Mouse (Mus musculus) urinary bladder, postnatal 25 days (tissue): ENCODE results near the gene Exoc3l2.
A peak's percentile ranks its signal among the peaks of the same experiment; 100 is the strongest.
"Not testable (repeated sequence)": the region's sequence is repeated elsewhere in the genome, so short reads cannot be mapped to it uniquely, and the experiment has no call there.

ENCODE experiments used
- DNase-seq: peaks from one replicate; pipeline ENCODE4 v3.0.0; 2022; ENCODE audit warnings: low spot score

Exoc3l2 gene

DNA sequence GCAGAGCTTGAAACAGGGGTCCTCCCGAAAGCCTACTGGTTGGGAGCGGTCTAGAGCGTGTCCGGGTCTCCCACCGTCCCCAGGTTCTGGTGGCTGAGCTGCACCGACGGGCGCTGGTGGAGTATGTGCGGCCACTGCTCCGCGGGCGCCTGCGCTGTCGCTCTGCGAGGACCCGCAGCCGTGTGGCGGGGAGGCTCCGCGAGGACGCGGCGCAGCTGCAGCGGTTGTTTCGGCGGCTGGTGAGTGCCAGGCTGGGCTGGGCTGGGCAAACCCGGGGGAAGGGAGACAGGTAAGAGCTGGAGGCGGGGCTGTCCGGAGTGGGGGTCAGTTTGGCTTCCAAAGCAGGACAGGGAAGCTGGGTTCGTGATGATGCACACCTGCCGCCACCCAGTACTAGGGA is 26.4 kb downstream of the Exoc3l2 start:
- no peak for DNase-seq

DNA sequence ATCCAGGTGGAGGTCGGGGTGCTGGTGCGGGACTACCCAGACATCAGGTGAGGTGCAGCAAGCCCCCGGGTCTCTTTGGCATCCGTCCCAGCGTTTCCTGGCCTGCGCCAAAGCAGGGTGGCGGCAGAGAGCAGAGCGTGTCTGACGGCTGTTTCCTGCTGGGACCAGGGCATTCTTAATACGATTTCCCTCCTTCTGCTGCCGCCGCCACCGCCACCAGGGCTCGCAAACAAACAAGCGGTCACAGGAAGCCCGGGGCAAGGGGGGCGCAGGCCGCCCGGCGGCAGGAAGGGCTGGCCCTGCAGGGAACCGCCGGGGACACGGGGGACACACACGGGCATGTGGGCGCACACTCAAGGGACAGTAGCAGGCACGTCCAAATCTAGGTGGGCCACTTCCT is 28.6 kb downstream of the Exoc3l2 start:
- DNase-seq, result no peak

DNA sequence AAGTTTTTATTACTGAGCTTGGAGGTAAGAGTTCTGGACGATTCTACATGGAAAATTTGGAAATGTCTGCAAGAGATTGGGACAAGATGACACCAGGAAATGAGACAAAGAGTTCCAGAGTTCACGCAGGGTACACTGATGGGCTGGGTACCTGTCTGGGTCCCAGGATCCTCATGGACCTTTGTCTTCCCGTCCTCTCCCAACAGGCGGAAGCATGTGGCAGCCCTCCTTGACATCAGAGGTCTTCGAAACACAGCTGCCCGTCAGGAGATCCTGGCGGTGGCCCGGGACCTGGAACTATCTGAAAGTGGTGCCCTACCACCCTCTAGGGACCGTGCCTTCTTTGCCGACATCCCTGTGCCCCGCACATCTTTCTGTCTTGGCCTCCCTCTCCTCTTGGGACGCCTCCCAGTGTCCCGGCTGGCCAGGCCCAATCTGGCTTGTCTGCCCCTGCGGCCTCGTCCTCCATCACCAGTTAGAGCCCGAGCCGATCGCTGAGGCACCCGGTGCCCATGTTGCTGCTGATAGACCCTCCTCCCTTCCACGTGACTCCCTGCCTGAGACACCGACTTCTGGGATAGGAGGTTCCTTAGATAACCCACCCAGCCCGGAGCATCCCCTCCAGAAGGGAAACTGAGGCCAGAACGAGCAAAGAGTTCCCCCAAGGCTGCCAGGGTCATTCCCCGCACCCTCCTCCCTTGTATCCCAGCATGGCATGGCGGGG is 31.8 kb downstream of the Exoc3l2 start:
- no peak for DNase-seq

DNA sequence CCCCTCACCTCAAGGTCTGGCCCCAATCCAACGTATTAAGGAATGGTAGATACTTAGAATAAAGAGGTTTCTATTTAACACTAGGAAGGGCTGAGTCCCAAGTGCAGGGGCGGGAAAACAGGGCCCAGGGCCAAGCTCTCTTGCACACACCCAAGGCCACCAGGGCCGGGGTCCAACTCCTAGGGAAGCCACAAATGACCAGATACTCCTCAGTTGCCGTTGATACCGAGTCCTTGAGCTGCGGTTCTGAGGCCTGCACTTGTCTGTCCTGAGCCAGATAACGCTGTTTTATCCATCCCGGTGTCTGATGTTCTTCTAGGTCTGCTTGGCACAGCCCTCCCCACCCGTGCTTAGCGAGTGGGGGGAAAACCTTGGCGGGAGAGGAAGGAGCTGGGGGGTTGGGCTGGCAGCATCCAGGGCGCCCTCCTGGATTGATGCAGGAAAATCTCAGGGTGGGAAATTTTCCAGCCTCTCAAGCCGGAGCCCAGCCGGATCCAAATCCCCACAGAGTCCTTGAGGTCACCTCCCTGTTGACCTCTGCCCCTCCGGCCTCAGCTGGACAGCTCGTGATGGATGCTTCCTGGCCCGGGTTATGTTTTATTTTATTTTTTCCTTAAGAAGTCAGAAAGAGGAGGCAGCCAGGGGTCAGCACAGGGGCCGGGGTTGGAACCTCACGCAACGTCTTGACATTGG is 32.5 kb downstream of the Exoc3l2 start:
- no peak for DNase-seq

DNA sequence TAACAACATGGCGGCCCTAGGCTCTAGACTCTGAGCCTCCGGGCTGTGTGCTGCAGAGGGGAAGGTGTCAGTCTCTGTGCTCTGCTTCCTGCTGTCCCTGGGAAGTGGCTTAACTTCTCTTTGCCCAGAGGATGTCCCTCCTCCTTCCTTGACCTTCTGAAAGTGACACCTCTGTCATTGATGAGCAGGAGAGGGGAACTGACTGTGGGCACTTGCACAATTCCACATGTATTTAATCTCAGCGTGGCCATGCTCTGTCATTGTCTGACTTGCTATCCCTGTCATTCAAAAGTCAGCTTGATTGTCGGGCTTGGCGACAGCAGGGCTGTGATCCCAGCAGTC is 33.1 kb downstream of the Exoc3l2 start:
- no peak for DNase-seq

DNA sequence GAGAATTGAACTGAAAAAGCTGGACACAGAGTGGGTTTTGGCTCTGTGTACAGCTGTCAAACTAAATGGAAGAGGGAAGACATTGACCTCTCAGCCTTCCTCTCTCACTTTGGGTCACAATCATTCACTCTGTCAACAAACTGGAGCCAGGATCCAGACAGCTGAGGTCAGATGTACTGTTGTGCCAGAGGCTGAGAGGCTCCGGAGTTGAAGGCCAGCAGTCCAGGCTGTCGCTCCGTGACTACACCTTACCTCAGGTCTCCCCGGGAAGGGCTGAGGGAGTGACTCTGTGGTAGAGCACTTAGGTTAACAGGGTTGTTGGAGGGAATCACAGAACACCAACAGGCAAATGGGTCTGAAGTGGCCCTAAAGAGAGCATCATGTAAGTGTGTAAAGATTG is 35.2 kb downstream of the Exoc3l2 start:
- no peak for DNase-seq

DNA sequence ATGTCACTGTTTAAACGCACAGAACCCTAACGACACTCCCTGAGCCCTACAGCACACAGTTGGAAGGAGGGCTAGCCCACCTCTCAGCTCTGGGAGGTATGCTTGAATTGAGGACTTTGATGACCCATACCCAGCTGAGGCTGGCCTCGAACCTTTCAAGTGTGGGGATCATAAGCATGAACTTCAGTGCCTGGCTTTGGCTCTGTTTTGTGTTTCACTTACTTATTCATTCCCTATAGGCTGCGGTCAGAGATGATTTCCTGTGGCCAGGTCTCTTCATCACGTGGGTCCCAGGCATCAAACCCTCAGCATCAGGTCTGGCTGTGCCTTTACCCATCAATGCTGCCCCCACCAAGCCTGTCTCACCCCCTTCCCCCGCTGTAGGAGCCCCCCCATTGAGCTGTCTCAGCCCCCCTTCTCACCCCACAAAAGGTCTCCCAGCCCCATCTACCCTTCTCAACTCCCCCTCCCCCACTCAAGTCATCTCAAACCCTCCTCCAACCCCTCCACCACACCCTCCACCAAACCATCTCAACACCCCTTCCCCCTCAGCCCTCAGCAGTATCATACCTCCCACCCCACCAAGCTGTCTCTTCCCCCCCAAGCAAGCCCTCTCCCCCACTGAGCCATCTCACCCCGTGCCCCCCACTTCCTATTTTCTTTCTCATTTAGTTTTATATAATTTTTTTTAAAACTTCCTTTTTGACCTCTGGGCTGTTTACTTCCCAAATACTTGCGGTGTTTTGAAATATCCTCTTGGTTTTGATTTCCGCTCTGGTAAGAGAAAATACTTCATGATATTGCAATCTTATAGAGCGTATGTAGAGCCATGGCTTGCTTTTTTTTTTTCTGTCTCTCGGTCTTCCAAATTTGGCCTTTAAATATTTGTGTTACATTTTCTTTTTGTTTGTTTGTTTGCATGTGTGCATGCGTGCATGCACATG is 37.6 kb downstream of the Exoc3l2 start:
- DNase-seq, result no peak

DNA sequence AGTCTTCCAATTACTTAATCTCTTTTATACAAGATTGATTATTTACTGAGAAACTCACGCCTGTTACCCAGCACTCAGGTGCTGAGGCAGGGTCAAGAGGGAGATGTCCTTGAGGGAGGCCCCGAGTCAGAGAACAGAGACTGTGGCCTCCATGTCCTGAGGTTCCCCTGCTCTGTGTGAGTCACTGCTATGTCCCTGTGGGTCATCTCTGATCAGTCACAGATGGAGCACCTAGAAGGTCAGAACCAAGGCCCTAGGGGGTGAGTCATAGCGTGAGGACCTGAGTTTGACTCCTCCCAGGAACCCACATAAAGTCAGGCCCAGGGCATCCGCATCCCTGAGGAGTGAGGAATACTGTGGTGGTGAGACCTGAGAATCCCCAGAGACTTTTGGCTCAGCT is 38.5 kb downstream of the Exoc3l2 start:
- DNase-seq, result no peak

DNA sequence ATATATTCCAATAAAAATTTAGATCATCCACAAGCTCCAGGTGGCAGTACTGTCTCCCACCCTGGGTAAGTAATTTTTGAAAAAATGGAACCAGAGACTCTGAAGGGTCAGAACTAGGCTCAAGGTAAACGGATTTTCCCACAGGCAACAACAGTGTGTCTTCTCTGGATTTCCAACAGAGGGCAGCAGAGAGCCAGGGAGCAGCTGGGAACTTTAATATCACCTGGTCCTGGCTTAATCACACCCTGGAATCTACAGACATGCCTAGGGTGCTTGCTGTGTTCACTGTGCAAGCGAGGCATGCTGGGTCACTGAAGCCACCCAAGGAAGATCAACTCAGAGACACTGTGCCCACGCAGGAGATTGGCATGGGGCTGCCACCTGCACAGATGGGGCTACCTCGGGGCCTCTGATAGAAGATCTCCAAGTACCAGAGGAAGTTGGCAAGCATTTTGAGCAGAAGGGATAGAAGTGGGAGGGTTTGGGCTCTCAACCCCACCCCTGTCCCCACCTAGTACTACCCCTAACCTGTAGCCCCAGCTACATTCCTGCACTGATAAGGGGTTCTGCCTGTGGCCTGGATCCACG is 40.4 kb downstream of the Exoc3l2 start:
- DNase-seq, result peak; percentile 69

DNA sequence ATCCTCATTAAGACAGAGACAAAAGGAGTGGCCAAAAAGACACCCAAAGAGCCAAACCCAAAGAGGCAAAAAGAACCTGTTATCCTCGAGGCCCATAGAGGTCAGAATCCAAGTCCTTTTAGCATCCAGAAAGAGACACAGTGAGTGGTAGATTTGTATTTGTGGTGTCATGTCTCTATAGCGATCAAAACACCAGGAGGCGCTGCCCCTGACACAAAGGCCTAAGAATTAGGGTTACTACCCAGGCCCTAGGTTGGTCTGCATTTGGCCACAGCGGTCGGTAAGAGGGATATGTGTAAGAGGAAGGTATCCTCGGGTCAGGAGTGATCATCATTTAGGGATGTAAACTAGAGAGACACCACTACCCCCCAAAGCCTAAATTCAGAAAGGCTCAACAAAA is 43.2 kb downstream of the Exoc3l2 start:
- no peak for DNase-seq

DNA sequence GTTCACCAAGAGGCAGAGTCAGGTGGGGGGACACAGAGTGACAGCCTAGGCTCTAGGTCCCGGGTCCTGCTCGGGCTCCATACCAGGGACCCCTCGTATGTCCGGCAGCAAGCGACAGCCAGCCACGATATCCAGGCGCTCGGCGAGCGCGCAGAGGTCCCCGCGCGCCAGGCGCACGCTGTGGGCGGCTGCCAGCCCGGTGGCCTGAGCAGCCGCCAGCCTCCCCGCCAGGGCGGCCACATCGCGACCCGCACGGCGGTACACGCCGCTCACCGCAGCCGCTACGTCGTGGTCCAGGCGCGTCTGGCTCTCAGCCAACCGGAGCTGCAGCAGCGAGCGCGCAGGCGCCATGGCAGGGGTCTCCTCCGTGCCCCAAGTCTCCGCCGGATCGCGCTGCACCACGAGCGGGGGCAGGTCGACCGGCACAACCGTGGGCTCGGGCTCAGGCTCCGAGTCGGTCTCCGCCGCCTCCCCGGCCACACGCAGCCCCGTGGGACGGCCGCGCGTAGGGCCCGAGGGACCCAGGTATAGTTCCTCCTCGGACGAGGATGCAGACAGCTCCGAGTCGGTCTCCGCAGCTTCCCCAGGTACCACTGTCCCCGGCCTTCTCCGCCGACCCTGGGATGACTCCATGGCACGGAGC is 44.0 kb downstream of the Exoc3l2 start:
- DNase-seq, result peak; percentile 35

DNA sequence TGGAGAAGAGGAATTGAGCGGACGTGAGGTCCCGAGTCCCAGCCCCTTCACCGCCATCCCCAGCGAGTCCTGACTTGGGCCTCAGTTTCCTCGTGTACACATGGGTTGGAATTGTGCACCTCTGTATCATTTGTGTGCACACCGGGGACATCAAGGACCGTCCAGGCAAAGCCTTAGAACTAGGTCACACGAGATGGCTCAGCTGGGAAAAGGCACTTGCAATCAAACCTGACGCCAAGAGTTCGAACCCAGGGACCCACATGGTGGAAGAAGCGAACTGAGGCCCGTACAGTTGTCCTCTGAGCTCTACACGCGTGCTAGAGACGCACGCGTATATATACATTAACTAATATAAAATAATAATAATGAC is 44.5 kb downstream of the Exoc3l2 start:
- no peak for DNase-seq

DNA sequence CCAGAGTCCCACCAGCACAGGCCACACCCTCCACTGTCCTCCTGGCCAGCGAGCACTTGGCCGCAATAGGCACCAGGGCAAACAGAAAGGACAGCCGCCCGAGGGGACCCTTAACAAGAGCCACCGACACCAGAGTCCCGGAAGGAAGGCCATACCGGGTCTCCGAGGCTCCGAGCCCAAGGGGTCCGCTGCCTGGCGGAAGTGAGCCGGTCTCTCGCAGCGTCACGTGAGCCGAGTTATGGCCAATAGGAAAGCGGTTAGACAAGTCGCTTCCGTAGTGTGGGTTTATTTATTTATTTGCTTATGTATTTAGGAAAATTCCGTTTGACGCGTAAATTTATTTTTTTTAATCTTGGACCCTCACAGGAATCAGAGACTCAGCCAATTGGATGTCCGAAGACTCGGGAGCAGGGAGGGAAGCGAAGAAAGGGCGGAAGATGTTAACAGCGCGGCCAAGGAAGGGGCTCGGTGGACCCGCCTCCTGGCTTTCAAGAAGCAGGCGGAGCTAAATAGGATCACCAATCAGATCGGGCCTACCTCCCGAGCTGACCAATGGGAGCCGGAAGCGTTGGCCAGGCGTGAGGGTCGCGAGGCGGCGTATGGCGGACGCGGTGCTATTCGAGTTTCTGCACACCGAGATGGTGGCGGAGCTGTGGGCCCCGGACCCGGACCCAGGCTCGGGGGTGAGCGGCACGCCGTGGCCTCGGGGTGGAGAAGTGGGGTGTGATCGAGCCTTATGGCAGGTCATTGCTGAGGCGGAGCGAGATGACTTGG is 45.2 kb downstream of the Exoc3l2 start, which contains the start of the genes Bloc1s3 and Trappc6a:
TSS of gene Bloc1s3 (minus strand) at position 218 of the 774 bp plus-strand sequence.
TSS of gene Trappc6a (plus strand) at position 246 of the 774 bp plus-strand sequence.
- peak; percentile 84 for DNase-seq

DNA sequence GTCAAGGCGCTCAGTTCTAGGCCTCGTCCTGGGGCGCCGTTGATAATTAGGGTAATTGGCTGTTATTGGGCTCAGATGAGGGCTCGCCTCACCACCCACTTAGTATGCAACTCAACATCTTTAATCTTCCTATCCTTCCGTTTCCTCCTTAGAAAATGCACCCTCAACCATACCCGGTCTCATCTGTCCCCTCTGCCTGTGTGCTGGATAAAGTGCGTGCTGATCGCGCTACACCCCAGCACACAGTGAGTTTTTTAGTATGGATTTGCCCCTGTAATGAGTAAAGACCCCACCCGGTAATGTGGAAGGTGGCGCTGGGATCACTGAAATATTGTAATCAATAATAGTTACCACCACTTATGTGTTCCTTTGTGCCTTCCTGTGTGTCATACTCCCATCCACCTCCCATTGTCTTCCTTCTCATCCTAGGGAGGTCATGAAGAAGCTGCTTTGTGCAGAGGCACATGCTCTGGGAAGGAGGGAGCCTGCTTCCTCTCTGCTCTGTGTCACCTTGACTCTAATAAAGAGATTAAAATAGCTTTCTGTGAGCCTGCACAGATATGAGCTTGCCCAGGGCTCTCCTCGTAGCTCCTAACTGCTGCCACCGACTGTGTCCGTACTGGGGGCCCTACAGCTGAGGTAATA is 45.9 kb downstream of the Exoc3l2 start:
- no peak for DNase-seq

DNA sequence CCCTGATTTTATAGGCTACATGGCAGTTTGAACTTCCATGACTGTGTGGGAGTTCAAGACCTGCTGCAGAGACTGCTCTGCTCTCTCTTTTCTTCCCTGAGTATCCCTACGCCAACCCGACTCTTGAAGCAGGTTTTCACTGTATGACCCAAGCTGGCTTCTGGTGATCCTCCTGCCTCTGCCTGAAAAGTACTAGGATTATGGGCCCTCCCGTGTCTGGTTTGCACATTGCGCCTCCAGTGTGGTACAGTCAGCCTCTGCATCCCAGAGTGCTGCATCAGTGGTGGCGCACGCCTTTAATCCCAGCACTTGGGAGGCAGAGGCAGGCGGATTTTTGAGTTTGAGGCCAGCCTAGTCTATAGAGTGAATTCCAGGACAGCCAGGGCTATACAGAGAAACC is 46.7 kb downstream of the Exoc3l2 start:
- no peak for DNase-seq

DNA sequence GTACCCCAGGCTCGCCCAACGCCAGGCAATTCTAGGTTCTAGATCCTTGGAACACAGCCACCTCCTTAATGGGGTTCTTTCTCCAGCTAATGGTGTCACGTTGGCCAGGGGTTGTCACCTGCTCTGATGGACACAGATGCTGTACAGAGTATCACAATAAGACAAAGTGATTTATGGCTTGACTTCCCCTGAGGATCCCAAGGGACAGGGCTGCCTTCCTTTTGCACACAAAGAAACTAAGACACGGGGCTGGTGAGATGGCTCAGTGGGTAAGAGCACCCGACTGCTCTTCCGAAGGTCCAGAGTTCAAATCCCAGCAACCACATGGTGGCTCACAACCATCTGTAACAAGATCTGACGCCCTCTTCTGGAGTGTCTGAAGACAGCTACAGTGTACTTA is 48.8 kb downstream of the Exoc3l2 start:
- DNase-seq, result not testable (repeated sequence)

DNA sequence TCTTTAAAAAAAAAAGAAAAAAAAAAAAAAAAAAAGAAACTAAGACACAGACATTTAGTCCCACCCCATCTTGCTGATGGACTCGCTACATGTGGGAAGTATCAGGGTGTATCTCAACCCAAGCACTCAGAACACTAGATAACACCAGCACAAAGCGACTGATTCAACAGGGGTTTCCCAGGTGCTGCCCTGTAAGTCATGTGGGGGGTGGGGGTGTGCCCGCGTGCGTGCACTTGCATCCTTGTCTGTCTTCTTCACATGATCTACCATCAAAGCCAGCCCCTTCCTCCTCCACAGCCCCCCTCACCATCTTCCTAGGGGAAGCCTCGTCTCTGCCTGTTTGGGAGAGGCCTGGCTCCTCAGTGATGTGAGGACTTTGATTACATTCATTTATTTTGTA is 49.2 kb downstream of the Exoc3l2 start:
- DNase-seq, result no peak

DNA sequence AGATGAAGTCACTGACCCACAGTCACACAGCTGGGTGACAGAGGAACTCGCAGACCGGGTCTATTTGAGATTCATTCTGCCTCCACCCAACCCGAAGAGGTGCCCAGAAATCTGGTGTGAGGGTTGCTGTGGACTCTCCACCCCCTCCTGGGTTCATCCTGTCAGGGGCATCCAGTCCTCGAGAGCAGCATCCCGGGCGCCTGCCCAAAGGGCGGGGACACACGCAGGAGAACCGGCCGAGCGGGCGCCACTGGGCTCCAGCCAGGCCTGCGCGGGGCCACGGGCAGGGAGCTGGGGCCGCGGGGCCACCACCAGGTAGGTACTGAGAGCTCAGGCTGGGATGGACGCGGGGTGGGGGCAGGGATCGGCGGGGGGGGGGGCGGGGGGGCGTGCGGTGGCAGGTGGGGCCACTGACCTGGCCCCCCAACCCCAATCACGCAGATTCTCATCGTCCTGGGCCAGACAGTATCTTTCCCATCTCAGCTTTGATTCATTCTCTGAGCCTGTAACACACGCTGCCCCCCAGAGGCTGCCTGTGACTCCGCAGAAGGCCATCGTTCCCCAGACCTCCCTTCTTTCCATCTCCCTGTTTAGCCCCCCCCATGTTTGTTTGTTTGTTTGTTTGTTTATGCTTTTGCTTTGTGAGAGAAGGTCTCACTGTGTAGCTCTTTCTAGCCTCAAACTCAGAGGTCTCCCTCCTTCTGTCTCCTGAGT is 54.7 kb downstream of the Exoc3l2 start, which contains the start of gene Nkpd1:
TSS of gene Nkpd1 (plus strand) at position 187 of the 714 bp plus-strand sequence.
- DNase-seq, result peak; percentile 44

DNA sequence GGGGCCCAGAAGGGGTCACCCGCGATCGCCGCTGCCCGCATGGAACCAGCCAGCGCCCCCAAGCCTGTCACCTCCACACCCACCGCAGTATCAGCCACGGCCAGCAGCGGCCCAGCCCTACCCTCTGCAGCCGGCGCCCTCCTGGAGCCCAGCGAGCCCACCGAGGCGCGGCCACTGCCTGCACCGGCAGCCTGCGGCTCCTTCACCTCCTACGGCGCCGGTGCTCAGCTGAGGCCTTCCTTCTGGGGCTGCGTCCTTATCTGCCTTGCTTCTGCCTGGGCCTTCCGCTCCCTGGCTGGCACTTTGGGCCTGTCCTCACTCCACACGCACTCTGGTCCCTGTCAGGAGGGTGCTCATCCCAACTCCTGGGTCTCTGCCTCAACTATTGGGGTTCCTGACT is 56.9 kb downstream of the Exoc3l2 start:
- no peak for DNase-seq
